Mouse (Mus musculus) adrenal gland, postnatal 10 days (tissue): ENCODE results near the gene Mettl7a1. TPM values are rescaled to one million over a fixed set of nuclear protein-coding genes. Genes with fewer than 3 reads are reported as not detected.
"Not testable (repeated sequence)": the region's sequence is repeated elsewhere in the genome, so short reads cannot be mapped to it uniquely, and the experiment has no call there.

Source experiments
- DNase-seq: peaks from one replicate; pipeline ENCODE4 v3.0.0; 2021; ENCODE audit warnings: mixed read lengths
- total RNA-seq, 2 experiments: library from RNA; stranded (reverse); gene quantifications; 2 replicates each; pipeline ENCODE4 v1.2.3; 2021

Gene Mettl7a1
- total RNA-seq, 2 experiments from 2014 or later = 67.7 to 72.2 TPM

GRCm38 (mm10) chr15:100300499-100300898 lies 3.4 kb upstream of the Mettl7a1 start:
- DNase-seq = no peak

- peak; percentile 38 for DNase-seq
Observed at GRCm38 (mm10) chr15:100301556-100301955, 2.4 kb upstream of the Mettl7a1 start.

DNA sequence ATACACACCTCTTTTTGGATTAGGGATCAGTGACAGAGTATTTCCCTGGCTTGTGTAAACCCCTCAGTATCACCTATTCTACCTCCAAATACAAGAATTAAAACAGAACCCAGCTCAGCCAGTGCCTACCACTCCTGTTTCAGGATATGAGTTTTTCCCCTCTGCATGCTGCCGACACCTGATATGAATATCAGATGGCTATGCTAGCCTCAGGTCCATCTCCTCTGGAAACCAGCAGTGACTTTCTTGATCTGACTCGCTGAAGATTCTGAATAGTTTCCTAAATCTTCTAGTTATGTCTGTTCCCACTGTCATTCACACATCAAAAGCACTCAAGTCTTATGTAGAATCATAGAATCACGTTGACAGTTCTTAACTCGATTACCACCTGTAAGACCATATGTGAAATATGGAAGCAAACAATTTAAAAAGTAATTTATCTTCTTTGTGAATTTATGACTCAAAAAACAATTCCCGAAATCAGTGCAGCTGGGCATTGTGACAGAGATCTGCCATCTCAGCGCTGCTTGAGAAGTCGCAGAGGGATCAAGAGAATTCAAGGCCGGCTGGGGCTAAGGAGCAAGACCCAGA lies 417 bp upstream of the Mettl7a1 start:
- DNase-seq = no peak

- DNase-seq = no peak
Observed at GRCm38 (mm10) chr15:100306201-100306600, 2.3 kb downstream of the Mettl7a1 start.

DNA sequence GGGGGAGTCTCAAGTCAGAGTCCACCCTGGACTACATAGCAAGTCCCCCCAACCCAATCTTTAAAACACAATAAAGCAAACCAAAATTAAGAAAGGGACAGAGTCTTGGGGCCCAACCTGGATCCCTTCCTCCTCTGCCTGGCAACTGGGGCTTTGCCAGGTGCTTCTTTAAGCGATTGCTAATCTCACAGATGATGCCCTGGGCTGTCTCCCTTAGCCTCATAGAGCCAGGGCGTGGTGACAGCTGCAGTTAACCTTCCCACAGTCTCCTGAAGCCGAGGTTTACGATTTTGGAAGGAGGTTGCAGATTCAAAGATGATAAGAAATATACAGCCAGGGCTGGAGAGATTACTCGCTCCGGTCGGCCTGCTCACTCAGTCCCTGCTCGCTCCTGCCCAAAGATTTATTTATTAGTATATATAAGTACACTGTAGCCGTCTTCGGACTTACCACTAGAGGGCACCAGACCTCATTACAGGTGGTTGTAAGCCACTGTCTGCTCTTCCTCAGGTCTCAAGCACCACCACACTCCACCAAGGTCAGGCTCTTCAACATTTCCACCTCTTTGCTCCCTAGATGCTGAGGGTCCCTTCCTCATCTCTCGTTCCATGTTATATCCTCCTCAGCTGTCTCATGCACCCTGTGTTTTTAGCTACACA lies 3.6 kb downstream of the Mettl7a1 start:
- peak; percentile 23 for DNase-seq

- no peak for DNase-seq
Observed at GRCm38 (mm10) chr15:100312346-100312745, 8.4 kb downstream of the Mettl7a1 start.

GRCm38 (mm10) chr15:100314448-100315145 lies 10.7 kb downstream of the Mettl7a1 start:
- DNase-seq = no peak

DNA sequence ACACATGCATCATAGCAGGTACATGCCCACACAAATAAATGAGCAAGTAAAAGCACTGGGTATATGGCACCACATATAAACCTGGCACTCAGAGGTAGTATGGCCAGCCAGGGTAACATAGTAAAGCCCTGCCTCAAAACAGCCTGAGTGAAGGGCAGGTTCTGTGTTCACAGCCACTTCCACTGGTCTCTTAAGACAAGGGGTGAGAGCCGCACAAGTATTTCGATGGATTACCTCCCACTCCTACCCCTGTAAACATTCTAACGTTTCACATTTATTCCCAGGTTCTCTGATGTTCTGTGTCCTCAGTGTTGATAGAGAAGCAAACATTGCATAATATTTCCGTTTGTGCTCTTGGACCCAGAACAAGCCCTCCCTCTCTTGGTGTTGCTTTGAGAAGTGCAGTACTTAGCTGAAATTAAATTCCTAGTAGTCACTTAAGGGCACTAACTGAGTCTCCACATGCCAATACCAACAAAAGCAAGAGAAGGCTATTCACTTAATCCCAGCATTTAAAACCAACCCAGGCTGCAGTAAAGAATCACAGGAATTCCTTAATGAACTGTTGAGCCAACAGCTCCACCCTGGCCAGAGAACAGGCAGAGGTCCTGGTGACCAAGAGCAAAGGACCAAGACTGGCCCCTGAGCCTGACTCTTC lies 14.2 kb downstream of the Mettl7a1 start:
- not testable (repeated sequence) for DNase-seq

- no peak for DNase-seq
Observed at GRCm38 (mm10) chr15:100319884-100320283, 15.9 kb downstream of the Mettl7a1 start.

GRCm38 (mm10) chr15:100320295-100320905 lies 16.5 kb downstream of the Mettl7a1 start:
- DNase-seq = peak; percentile 21

- peak; percentile 77 for DNase-seq
Observed at GRCm38 (mm10) chr15:100321134-100321533, 17.2 kb downstream of the Mettl7a1 start.

DNA sequence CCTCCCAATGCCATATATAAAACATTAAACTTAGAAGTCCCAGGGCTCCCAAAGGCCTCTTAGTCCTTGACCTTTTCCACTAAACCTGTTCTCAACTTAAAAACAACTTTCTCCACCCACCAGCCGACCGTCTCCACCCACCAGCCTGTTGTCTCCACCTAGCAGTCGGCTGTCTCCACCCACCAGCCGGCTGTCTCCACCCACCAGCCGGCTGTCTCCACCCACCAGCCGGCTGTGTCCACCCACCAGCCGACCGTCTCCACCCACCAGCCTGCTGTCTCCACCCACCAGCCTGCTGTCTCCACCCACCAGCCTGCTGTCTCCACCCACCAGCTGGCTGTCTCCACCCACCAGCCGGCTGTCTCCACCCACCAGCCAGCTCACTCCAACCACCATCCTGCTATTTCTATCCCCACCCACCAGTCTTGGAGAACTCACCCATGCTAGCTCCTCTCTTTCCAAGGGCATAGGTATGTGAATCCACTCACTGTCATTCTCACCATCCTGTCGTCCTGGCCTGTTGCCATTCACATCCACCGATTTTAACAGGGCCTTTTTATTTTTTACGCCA lies 20.2 kb downstream of the Mettl7a1 start:
- peak; percentile 24 for DNase-seq

DNA sequence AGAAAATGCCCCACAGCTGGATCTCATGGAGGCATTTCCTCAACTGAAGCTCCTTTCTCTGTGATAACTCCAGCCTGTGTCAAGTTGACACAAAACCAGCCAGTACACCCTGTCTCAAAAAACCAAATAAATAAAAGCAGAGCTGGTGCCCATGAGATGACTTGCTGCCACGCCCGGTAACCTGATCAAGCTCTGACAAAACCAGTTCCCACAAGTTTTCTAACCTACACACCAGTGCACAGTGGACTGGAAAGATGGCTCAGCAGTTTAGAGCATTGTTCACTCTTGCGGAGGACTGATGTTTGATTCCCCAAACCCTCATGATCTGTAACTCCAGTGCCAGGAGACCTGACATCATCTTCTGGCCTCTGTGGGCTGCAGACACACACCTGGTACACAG lies 21.3 kb downstream of the Mettl7a1 start:
- no peak for DNase-seq

DNA sequence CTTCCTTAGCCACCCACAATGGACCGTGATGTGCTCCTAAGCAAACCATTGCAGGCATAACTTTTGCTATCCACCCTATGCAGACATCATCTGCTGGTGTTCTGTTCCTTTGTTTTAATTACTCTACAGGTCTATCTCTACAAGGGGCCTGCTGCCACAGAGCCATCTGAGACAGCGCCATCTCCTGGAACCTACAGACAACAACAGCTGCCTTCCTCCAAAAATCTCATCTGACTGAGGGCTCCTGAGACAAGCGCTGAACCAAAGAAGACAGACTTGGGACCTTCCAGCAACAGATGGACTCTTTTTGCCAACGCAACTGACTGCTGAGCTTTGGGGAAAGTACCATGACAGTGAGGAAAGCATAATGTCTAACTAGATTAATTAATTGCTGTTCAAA lies 24.1 kb downstream of the Mettl7a1 start:
- not testable (repeated sequence) for DNase-seq

DNA sequence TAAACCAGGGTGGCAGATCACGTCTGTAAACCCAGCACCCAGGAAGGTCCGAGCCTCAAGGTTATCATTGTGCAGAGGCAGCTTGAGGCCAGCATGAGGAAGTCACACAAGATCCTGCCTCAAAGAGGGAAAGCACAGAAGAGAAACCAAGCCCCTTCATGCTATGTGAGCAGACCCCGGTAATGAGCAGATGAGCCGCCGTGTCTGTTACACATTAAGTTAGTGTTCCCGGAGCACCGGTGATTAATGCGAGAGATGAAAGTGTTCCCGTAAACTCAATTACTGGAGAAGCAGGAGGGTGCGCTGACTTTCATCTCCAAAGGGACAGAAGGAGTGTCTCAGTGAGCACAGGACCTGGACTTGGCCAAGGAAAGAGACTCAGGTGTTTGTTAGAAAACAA lies 25.4 kb downstream of the Mettl7a1 start:
- DNase-seq = not testable (repeated sequence)

DNA sequence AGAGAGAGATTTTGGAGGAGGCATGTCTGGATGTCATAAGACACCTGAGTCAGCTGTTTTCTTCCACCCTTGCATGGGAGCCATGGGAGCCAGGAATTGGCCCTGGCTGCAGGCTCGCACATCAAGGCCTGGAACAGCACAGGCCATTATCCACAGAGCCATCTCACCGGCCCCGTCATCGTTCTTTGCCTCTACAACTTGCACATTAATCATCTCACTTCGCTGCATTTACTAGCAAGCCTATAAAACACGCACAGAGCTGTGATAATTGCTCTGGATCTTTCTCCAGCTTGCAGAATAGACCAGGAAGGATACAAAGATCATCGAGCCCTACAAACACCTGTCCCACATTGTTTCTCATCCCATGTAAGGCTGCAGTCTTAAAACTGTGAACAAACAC lies 26.8 kb downstream of the Mettl7a1 start:
- DNase-seq = no peak

- not testable (repeated sequence) for DNase-seq
Observed at GRCm38 (mm10) chr15:100332077-100332961, 28.4 kb downstream of the Mettl7a1 start.

DNA sequence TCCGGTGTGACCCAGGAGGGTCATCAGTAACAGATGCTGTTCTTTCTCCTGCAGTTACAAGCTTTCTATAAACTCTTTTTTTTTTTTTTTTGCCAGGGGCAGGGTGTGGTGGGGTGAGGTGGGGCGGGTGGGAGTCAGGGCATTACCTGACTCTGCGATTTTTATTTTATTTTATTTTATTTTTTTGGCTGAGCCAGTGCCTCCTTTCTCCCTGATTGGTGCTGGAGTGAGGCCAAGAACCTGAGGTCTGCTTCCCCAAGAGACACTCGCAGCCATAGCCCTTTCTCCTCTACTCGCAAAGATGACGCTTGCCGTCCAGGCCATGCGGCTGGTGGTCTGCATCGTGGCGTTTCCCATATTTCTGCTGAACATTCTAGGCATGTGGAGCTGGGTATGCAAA lies 30.7 kb downstream of the Mettl7a1 start, which contains the start of gene Mettl7a3:
TSS of gene Mettl7a3 (plus strand) at position 301 of the 400 bp plus-strand sequence.
- DNase-seq = no peak

DNA sequence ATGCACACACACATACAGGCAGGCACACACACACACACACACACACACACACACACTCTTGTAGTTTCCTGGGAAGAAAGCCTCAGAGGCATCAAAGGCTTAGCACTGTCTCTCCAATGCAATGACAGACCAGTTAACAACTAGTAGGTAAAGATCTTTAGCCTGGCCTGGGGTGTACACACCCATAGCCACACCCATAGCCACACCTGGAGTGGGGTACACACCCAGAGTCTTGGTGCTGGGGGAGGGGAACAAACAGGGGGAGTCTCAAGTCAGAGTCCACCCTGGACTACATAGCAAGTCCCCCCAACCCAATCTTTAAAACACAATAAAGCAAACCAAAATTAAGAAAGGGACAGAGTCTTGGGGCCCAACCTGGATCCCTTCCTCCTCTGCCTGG lies 33.4 kb downstream of the Mettl7a1 start:
- not testable (repeated sequence) for DNase-seq

- DNase-seq = peak; percentile 71
Observed at GRCm38 (mm10) chr15:100337847-100338246, 33.9 kb downstream of the Mettl7a1 start.
